Mouse (Mus musculus) 3T3-L1 (cell line): Measurements from ENCODE around the gene Sept4.
A peak's percentile ranks its signal among the peaks of the same experiment; 100 is the strongest.

ENCODE experiments used
- DNase-seq: peaks from one replicate; pipeline ENCODE4 v3.0.0-alpha.2; 2015; ENCODE audit warnings: low read depth, low spot score

Gene Sept4

DNA sequence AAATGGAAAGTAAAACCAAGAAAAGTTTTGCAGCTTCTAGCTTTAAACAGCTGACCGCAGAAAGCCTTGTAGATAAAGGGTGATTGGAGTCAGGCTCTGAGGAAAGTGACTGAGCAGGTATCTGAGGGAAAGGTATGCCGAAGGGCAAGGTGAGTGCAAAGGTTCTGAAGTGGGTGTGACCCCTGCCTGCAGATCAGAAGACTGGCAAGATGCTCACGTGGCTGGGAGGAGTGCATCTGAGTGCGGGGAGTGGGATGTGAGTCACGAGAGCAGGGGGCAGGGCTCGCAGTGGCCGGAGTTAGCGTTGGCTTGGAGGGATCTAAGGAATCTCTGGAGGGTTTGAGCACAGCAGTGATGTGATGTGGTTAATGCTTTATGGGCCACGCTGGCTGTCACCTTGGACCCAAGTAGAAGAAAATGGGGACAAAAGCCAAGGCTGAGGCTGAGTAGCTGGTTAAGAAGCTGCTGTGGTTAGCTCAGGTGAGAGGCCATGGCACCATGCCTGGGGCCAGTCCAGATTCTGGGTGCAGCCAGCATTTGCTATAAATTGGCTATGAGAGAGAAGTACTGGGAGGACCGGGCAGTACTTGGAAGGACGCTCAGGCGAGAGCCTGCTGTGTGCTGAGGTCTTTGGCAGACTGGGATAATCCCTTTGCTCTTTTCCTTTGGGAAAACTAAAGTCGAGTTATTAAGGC is 30.8 kb downstream of the Sept4 start:
- DNase-seq = no peak

DNA sequence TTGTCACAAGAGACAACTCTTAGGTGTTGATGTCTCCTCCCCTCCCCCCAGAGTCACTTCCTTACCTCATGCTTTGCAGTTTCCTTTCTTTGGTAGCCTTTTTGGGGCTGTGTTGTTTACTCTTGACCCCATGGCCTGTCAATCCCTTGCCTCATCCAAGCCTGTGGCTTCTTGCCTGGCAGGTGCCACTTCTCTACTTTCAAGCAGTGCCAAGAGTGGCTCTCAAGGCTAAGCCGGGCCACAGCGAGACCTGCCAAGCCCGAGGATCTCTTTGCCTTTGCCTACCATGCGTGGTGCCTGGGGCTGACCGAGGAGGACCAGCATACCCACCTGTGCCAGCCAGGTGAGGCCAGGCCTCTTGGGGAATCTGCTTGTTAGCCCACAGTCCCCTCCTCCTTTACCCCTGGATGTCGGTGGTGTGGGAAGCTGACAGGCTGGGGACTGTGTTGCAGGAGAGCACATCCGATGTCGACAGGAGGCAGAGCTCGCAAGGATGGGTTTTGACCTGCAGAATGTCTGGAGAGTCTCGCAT is 31.7 kb downstream of the Sept4 start:
- DNase-seq = no peak

DNA sequence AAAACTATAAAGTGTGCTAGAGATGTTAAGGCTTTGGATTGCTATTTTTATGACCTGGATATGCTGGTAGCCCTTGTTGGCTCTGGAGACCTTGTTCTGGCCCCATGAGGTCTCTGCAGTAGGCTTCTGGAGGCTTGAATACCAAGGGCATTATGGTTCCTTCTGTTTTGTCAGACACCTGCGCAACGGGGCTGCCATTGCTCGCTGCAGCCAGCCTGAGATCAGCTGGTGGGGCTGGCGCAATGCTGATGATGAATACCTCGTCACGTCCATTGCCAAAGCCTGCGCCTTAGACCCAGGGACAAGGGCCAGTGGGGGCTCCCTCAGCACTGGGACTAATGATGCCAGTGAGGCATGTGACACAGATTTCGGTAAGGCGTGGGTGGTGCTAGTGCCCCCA is 33.5 kb downstream of the Sept4 start:
- no peak for DNase-seq

DNA sequence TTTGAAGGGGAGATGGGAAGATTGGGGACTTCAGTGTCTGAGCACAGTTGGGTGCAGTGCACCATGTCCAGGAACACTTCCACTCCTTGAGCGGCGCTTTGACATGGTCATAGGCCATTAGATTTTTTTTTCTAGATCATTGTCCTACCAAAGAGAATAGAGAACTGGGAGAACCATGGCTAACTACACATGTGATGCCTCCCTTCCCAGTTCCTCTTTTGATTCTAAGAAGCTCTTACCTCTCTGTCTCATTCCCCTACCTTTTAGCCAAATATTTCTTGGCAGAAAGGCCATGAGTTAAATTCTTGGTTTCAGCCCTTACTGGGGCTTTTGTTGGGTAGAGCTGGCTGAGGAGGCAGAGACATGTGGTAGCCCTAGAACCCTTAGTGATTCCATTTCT is 34.9 kb downstream of the Sept4 start:
- DNase-seq = no peak

DNA sequence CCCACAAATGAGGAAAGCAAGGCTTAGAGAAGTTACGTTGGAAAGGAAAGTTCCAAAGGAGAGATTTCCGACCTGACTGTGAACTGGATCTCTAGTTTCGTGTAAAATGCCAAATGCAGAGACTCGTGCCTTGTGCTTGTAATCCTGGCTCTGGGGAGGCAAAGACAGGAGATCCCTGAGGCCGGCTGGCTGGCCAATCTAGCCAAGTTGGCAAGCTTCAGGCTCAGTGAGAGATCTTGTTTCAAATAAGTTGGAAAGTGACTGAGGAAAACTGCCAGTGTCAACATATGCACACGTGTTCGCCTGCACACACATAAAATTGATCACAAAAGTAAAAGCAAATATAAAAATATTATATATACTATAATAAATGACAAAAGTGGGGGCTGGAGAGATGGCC is 40.6 kb downstream of the Sept4 start:
- DNase-seq = no peak

DNA sequence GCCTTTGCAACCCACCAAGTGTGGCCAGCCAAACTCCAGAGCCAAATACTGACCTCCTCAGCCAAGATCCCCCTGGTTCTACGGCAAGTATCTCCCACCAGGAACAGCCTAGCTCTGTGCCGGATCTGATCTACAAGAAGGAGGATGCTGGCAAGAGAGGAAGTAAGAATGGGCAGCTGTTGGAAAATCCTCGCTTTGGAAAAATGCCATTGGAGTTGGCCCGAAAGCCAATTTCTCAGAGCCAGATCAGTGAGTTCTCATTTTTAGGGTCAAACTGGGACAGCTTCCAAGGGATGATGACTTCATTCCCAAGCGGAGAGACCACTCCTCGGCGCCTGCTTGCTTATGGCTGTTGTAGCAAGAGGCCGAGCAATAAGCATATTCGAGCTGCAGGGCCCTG is 42.8 kb downstream of the Sept4 start:
- DNase-seq = no peak

DNA sequence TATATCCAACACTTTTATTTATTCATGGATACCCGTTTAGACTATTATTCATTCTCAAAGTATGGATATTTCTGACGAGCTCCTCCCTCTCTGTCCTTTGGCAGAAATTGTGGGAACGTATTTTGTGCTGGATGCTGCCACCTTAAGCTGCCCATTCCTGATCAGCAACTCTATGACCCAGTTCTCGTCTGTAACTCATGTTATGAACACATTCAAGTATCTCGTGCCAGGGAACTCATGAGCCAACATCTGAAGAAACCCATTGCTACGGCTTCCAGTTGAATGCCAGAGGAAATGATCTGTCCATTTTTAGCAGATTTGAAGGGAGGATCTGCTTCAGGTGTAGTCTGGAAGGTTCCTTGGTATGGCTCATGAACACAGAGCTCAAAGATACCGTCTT is 45.3 kb downstream of the Sept4 start:
- DNase-seq = no peak

DNA sequence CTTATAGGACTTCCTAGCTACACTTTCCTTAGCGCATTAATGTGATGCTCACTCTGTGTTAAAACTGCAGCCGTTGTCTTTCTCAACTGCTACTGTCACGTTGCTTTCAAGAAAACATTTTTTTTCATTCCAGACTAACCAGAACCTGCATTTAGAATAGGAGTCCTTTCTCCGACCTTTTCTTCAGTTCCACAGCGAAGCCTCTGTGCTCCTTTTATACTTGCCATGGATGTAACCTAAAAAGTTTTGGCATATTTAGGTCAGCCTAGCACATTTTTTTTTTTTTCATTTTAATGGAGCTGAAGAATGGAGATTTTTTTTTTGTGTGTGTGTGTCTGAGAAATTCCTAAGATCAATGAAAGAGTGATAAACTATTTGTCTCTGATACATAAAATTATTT is 46.8 kb downstream of the Sept4 start:
- no peak for DNase-seq

DNA sequence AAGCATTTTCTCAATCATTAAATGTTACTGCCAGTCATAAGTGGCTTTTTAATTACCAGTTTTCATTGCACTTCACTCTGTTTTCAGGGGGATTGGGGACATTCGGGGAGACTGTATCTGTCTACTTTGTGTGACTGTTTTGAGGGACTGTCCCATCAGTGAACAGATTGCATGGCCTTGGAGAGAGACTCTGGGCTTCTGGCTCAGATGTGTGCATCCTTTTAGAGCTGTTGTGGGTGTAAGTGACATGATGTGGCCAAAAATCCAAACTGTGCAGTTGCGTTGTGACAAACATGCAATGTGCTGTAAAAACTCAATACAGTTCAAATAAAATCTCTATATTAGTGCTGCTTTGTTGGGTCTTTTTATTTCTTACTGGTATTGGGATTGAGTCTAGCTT is 47.2 kb downstream of the Sept4 start:
- DNase-seq = no peak

DNA sequence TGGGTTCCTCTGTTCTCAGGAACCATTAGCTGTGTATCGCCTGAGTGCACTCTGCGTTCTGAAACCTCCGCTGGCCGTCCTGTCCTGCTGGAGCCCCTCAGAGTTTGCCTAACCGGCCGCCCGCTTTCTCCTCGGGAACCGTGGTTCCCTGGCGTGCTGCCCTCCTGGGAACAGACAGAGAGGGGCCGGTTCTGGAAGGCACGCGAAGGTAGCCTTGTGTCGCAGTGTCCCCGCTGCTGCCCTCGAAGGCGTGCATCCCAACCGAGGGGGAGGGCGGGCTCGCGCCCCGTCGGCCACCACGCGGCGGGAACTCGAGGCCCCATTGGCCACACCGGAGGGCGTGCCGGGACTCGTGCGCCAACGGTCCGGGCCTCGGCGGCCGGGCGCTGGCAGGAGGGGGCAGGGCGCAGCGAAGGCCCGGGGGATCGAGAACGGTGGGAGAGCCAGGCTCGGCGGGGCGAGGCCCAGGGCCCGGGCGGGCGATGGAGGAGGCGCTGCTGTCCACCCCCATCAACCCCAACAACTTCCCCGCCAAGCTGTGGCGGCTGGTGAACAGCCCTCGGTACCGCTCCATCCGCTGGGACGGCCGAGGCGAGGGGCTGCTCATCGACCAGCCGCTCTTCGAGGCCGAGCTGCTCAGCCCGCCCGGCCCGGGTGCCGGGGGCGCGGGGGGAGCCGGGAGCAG is 48.2 kb downstream of the Sept4 start, which contains the start of gene Hsf5:
Gene Hsf5 (plus strand): TSS at position 375 of the 685 bp plus-strand sequence.
- no peak for DNase-seq

DNA sequence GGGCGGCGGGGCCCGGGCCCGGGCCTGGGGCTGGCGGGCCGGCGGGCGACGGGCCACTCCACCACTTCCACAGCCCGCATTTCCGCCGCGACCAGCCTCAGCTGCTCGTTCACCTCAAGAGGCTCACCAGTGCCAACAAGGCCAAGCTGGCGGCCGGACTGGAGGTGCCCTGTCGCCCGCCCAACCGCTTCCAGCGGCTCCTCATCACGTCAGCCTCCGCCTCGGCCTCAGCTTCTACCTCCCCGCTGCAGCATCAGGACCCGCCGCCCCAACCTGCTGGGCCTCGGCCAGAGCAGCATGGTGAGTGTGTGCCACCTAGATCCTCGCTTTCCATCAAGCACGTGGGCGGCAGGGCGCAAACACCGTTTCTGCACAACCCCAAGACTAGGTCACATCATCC is 48.9 kb downstream of the Sept4 start:
- DNase-seq = no peak

DNA sequence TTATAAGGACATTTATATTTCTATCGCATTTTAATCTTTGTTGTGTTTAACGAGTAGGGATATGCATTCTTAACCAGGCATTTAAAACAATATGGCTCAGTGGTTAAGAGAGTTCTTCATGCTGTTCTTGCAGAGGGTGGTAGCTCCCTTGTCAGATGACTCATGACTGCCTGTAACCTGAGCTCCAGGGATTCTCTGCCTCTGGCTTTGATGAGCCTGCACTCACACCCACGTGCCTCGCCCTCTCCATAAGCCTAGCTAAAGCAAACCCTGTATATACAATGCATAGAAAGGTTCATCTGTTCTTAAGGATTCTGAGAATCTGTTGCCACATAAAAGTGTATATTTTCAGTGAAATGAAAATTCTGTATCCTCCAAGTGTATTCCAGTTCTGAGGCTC is 54.5 kb downstream of the Sept4 start:
- DNase-seq = peak; percentile 82

DNA sequence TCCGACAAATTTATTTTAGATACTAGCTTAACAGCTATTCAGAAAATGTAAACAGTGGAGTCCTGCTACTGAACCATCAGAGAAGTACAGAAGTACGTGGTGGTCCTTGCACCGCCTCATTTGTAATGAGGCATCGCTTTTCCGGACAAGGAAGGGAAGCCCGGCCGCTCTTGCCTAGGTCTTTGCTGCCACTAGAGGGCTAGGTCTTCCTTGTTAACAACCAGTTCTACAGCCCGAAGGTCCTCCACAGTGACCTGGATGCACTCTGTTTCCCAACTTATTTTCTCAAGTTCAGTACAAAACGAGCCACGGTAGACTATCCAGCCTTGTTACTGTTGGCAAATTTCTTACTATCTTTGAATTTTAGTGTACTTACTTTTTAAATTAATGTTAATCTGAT is 61.2 kb downstream of the Sept4 start:
- peak; percentile 28 for DNase-seq

DNA sequence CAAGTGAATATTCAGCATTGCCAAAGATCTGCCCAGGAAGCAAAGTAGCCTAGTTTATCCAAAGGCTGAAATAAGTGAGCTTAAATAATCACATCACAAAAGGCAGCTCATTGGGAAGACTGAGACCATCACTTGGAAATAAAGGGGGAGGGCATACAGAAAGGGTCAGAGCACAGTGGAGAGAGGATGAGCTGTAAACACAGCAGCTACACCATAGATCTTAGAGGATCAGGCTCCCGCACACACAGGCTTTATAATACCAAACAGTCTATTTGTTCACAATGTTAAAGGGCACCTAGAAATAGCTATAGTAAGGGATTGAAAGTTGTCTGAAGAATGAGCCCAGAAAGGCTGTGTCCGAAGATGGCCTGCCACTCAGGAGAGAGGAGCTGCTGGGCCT is 70.1 kb downstream of the Sept4 start:
- no peak for DNase-seq

DNA sequence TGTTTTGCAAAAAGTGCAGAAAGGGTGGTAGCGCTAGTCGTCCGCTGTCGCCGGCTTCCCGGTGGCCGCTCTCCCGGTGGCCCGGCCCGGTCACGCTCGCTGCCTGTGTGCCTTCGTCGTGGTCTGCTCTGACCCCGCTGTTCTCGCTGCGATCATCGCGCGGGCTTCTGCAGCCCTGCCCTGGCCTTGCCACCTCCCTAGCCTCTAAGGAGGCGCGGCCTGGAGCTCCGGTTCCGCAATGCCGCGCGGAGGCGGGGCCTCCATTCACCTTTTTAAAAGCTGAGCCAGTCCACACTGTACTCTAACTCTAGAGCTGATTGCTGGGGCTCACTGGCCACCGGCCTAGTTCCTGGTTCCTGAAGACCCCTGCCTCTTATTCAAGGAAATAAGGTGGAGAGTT is 70.5 kb downstream of the Sept4 start:
- no peak for DNase-seq
